Mouse (Mus musculus): ENCODE results near the gene Pipox. TPM values are rescaled to one million over a fixed set of nuclear protein-coding genes. Genes with fewer than 3 reads are reported as not detected.

Gene Pipox
- 1 to 10 TPM; 1.9 to 2.5 TPM for total RNA-seq (2021)

- peak; percentile 90 for DNase-seq
Measured at GRCm38 (mm10) chr11:77893787-77894718, at the start of gene Pipox. Gene Pipox (minus strand): TSS chr11:77894096.

GRCm38 (mm10) chr11:77942230-77942629 is 48.3 kb upstream of the Pipox start:
- DNase-seq, result no peak

GRCm38 (mm10) chr11:77937649-77938410 is 43.9 kb upstream of the Pipox start:
- DNase-seq, result no peak

GRCm38 (mm10) chr11:77936846-77937245 is 43.0 kb upstream of the Pipox start:
- DNase-seq, result no peak

- no peak for DNase-seq
Measured at GRCm38 (mm10) chr11:77934568-77935311, 40.8 kb upstream of the Pipox start.

- DNase-seq, result no peak
Measured at GRCm38 (mm10) chr11:77934111-77934521, 40.2 kb upstream of the Pipox start.

GRCm38 (mm10) chr11:77932576-77932975 is 38.7 kb upstream of the Pipox start:
- no peak for DNase-seq

- DNase-seq, result no peak
Measured at GRCm38 (mm10) chr11:77931541-77932433, 37.9 kb upstream of the Pipox start.

GRCm38 (mm10) chr11:77930751-77931540 is 37.0 kb upstream of the Pipox start, which contains the start of gene Sez6:
Gene Sez6 (plus strand): TSS chr11:77930800.
- peak; percentile 89 for DNase-seq

GRCm38 (mm10) chr11:77927837-77928236 is 33.9 kb upstream of the Pipox start:
- DNase-seq, result no peak

GRCm38 (mm10) chr11:77926666-77927065 is 32.8 kb upstream of the Pipox start:
- no peak for DNase-seq

- no peak for DNase-seq
Measured at GRCm38 (mm10) chr11:77925836-77926657, 32.2 kb upstream of the Pipox start.

GRCm38 (mm10) chr11:77923285-77923684 is 29.4 kb upstream of the Pipox start:
- DNase-seq, result no peak

- DNase-seq, result no peak
Measured at GRCm38 (mm10) chr11:77917166-77917565, 23.3 kb upstream of the Pipox start.

GRCm38 (mm10) chr11:77916741-77917140 is 22.8 kb upstream of the Pipox start:
- no peak for DNase-seq

- DNase-seq, result no peak
Measured at GRCm38 (mm10) chr11:77914598-77915260, 20.8 kb upstream of the Pipox start.

- no peak for DNase-seq
Measured at GRCm38 (mm10) chr11:77913505-77913904, 19.6 kb upstream of the Pipox start.

- DNase-seq, result no peak
Measured at GRCm38 (mm10) chr11:77909776-77910175, 15.9 kb upstream of the Pipox start.

GRCm38 (mm10) chr11:77909376-77909775 is 15.5 kb upstream of the Pipox start:
- no peak for DNase-seq
